Mouse (Mus musculus) CH12.LX (cell line): ENCODE data around the gene Galnt14. TPM values are rescaled to one million over a fixed set of nuclear protein-coding genes. Genes with fewer than 3 reads are reported as not detected.

Source experiments
- DNase-seq: peaks from one replicate; pipeline ENCODE4 v3.0.0-alpha.2; 2013; ENCODE audit errors: extremely low read depth
- H3K27ac ChIP-seq: 2 replicates; pipeline ENCODE4 v1.5.1; 2012; ENCODE audit warnings: low read depth, mild to moderate bottlenecking, control low read depth, moderate library complexity; ENCODE audit not compliant: insufficient read depth
- H3K27me3 ChIP-seq: replicated peaks from 2 replicates; pipeline ENCODE3; 2012; ENCODE audit warnings: inconsistent platforms
- H3K36me3 ChIP-seq, 2 experiments: replicated peaks in 1 of 2; 2 replicates each; pipeline versions ENCODE3 to v1.6.1; 2012; ENCODE audit warnings: inconsistent platforms in 1 of 2, low read length in 1 of 2, mild to moderate bottlenecking in 1 of 2, mixed read lengths in 1 of 2, moderate library complexity in 1 of 2; ENCODE audit not compliant: control insufficient read depth in 1 of 2, insufficient read depth in 1 of 2
- H3K4me1 ChIP-seq, 2 experiments: 2 replicates each; pipeline ENCODE4 v1.6.1; 2012; ENCODE audit warnings: inconsistent platforms in 1 of 2, moderate library complexity in 1 of 2; ENCODE audit not compliant: insufficient read depth in 2 of 2, control insufficient read depth in 1 of 2
- H3K4me2 ChIP-seq: 2 replicates; pipeline ENCODE4 v1.6.1; 2012; ENCODE audit warnings: low read depth, mild to moderate bottlenecking, control low read depth; ENCODE audit not compliant: poor library complexity, insufficient read depth, severe bottlenecking
- H3K4me3 ChIP-seq, 3 experiments: fragments of 150-350 bp in 1 of 3; sonication (generic) in 1 of 3; replicated peaks in 1 of 3; 2 replicates each; pipeline versions ENCODE3 to v1.5.1; 2011 to 2012; ENCODE audit warnings: low read depth in 2 of 3, low read length in 2 of 3, mild to moderate bottlenecking in 2 of 3, moderate library complexity in 2 of 3, control low read depth in 1 of 3, improper control_type of control experiment in 1 of 3, inconsistent platforms in 1 of 3, mixed read lengths in 1 of 3; ENCODE audit not compliant: poor library complexity in 1 of 3
- H3K79me2 ChIP-seq: replicated peaks from 2 replicates; pipeline ENCODE4 v1.6.1; 2012; ENCODE audit warnings: mild to moderate bottlenecking, moderate library complexity; ENCODE audit not compliant: control insufficient read depth, poor library complexity, insufficient read depth, severe bottlenecking; ENCODE audit errors: extremely low read depth
- H3K9ac ChIP-seq: 2 replicates; pipeline ENCODE4 v1.6.1; 2012; ENCODE audit warnings: low read depth, mild to moderate bottlenecking, control low read depth, moderate library complexity; ENCODE audit not compliant: insufficient read depth
- H3K9me3 ChIP-seq: replicated peaks from 2 replicates; pipeline ENCODE3; 2012; ENCODE audit warnings: low read length, inconsistent platforms, mixed read lengths
- CHD1 ChIP-seq: IDR thresholded peaks from 2 replicates; pipeline ENCODE4 v1.6.1; 2012; ENCODE audit warnings: low read depth, low read length, improper control_type of control experiment, inconsistent platforms
- CHD2 ChIP-seq: IDR thresholded peaks from 2 replicates; pipeline ENCODE4 v1.6.1; 2011; ENCODE audit warnings: low read length, improper control_type of control experiment
- E2F4 ChIP-seq: IDR thresholded peaks from 2 replicates; pipeline ENCODE4 v1.6.1; 2011; ENCODE audit warnings: low read depth, low read length, improper control_type of control experiment; ENCODE audit not compliant: insufficient replicate concordance
- ELF1 ChIP-seq: IDR thresholded peaks from 2 replicates; pipeline ENCODE4 v1.6.1; 2014; ENCODE audit warnings: low read depth, mild to moderate bottlenecking, inconsistent platforms, low read length, improper control_type of control experiment
- EP300 ChIP-seq: IDR thresholded peaks from 2 replicates; pipeline ENCODE4 v1.6.1; 2011; ENCODE audit warnings: low read length, improper control_type of control experiment
- ETS1 ChIP-seq: conservative IDR thresholded peaks from 2 replicates; pipeline ENCODE4 v1.6.1; 2012; ENCODE audit warnings: low read depth, mild to moderate bottlenecking, inconsistent platforms, low read length, improper control_type of control experiment, moderate library complexity
- IRF4 ChIP-seq: IDR thresholded peaks from 2 replicates; pipeline ENCODE4 v1.6.1; 2014; ENCODE audit warnings: low read depth, mild to moderate bottlenecking, inconsistent platforms, low read length, improper control_type of control experiment
- JUN ChIP-seq: IDR thresholded peaks from 2 replicates; pipeline ENCODE4 v1.6.1; 2011; ENCODE audit warnings: low read depth, mild to moderate bottlenecking, low read length, improper control_type of control experiment, moderate library complexity; ENCODE audit not compliant: insufficient read depth
- JUND ChIP-seq: conservative IDR thresholded peaks from 2 replicates; pipeline ENCODE4 v1.6.1; 2011; ENCODE audit warnings: low read depth, low read length, improper control_type of control experiment
- KAT2A ChIP-seq: IDR thresholded peaks from 2 replicates; pipeline ENCODE4 v1.6.1; 2012; ENCODE audit warnings: low read length, improper control_type of control experiment, inconsistent platforms; ENCODE audit not compliant: insufficient replicate concordance
- MAFK ChIP-seq: IDR thresholded peaks from 2 replicates; pipeline ENCODE4 v1.6.1; 2011; ENCODE audit warnings: low read length, improper control_type of control experiment; ENCODE audit not compliant: insufficient replicate concordance
- MAX ChIP-seq: IDR thresholded peaks from 2 replicates; pipeline ENCODE4 v1.6.1; 2011; ENCODE audit warnings: low read length, improper control_type of control experiment
- MAZ ChIP-seq: IDR thresholded peaks from 2 replicates; pipeline ENCODE4 v1.6.1; 2012; ENCODE audit warnings: low read depth, mild to moderate bottlenecking, inconsistent platforms, low read length, improper control_type of control experiment, moderate library complexity
- MEF2A ChIP-seq: IDR thresholded peaks from 2 replicates; pipeline ENCODE4 v1.6.1; 2014; ENCODE audit warnings: low read depth, mild to moderate bottlenecking, inconsistent platforms, low read length, improper control_type of control experiment, borderline replicate concordance
- MYC ChIP-seq: IDR thresholded peaks from 2 replicates; pipeline ENCODE4 v1.6.1; 2011; ENCODE audit warnings: low read depth, mild to moderate bottlenecking, improper control_type of control experiment, low read length
- NELFE ChIP-seq: IDR thresholded peaks from 2 replicates; pipeline ENCODE4 v1.6.1; 2011; ENCODE audit warnings: low read depth, low read length, improper control_type of control experiment
- NRF1 ChIP-seq: IDR thresholded peaks from 2 replicates; pipeline ENCODE4 v1.6.1; 2014; ENCODE audit warnings: low read depth, mild to moderate bottlenecking, inconsistent platforms, low read length, improper control_type of control experiment, moderate library complexity
- POLR2AphosphoS2 ChIP-seq: IDR thresholded peaks from 2 replicates; pipeline ENCODE4 v1.6.1; 2011; ENCODE audit warnings: low read depth, low read length, improper control_type of control experiment
- SIN3A ChIP-seq: IDR thresholded peaks from 2 replicates; pipeline ENCODE4 v1.6.1; 2012; ENCODE audit warnings: low read length, improper control_type of control experiment, inconsistent platforms
- TBP ChIP-seq: conservative IDR thresholded peaks from 2 replicates; pipeline ENCODE4 v1.6.1; 2011; ENCODE audit warnings: low read depth, low read length, improper control_type of control experiment
- TCF12 ChIP-seq: IDR thresholded peaks from 2 replicates; pipeline ENCODE4 v1.6.1; 2014; ENCODE audit warnings: low read depth, mild to moderate bottlenecking, inconsistent platforms, low read length, improper control_type of control experiment
- UBTF ChIP-seq: IDR thresholded peaks from 2 replicates; pipeline ENCODE4 v1.6.1; 2012; ENCODE audit warnings: low read depth, mild to moderate bottlenecking, inconsistent platforms, low read length, improper control_type of control experiment, moderate library complexity
- USF1 ChIP-seq: IDR thresholded peaks from 2 replicates; pipeline ENCODE4 v1.6.1; 2014; ENCODE audit warnings: low read depth, mild to moderate bottlenecking, inconsistent platforms, low read length, improper control_type of control experiment
- ZNF384 ChIP-seq: IDR thresholded peaks from 2 replicates; pipeline ENCODE4 v1.6.1; 2012; ENCODE audit warnings: low read depth, low read length, improper control_type of control experiment, inconsistent platforms
- dilution Hi-C: fragments of 300-500 bp; cut with MboI; formaldehyde crosslinking; loops from 2 replicates; pipeline ENCODE4 v1.14.3; 2020; ENCODE audit warnings: low sequenced_read_pairs; ENCODE audit not compliant: extremely low pct_unique_long_range_greater_than_20kb, extremely low pct_ligation_motif_present
- in situ Hi-C: fragments of 300-500 bp; cut with MboI; formaldehyde crosslinking; loops from 3 replicates; pipeline ENCODE4 v1.14.3; 2019; ENCODE audit warnings: low sequenced_read_pairs, low pct_ligation_motif_present, low pct_unique_long_range_greater_than_20kb, mixed read lengths
- polyA plus RNA-seq: library from polyadenylated mRNA; unstranded; fragments of >175 nt; gene quantifications from 2 replicates; pipeline ENCODE4 v1.2.1, GENCODE M21; 2012; ENCODE audit warnings: low read depth; ENCODE audit not compliant: insufficient read length
- total RNA-seq, 2 experiments: library from RNA; depleted of rRNA; stranded (reverse); fragments of 300-350 nt in 1 of 2; fragments of >200 nt in 1 of 2; gene quantifications; 2 replicates each; pipeline ENCODE4 v1.2.3; 2012 to 2014

Gene Galnt14
- total and polyA plus RNA-seq, 3 experiments, result 1.0 to 5.8 (median 2.4) TPM

DNA sequence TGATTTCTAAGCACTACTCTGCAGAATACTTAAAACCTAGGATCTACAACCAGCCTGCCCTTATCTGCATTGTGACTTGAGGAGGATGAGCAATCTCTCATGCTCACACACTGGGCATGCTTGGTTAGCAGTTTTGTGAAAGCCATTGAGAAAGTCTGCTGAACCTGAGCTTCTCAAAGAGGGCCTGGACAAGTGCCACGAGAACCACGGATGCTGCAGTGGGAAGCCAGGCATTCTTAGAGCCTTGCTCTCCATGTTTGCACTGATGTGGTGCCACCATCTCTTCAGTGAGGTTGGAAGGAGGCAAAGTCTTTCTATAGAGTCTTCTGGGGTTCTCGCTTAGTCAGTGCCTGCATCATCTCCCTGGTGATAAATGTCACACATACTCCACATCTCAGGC is 194.7 kb downstream of the Galnt14 start:
- TF ChIP-seq MAX, result no peak
- no peak for TF ChIP-seq ELF1
- TF ChIP-seq ZNF384, result no peak
- no peak for TF ChIP-seq KAT2A
- no peak for TF ChIP-seq JUN
- TF ChIP-seq TCF12, result no peak
- no peak for TF ChIP-seq NRF1
- TF ChIP-seq CHD2, result no peak
- no peak for TF ChIP-seq E2F4
- no peak for TF ChIP-seq POLR2AphosphoS2
- no peak for TF ChIP-seq MAZ
- TF ChIP-seq JUND, result no peak
- no peak for TF ChIP-seq USF1
- no peak for TF ChIP-seq CHD1
- TF ChIP-seq MYC, result no peak
- no peak for TF ChIP-seq SIN3A
- Histone ChIP-seq H3K4me3 (no peak overlapping the region), H3K79me2 (no peaks in the 10 kb centered on the region), H3K9me3 (no peaks in the 10 kb centered on the region), H3K4me2 (no peak overlapping the region), H3K36me3 (no peaks in the 10 kb centered on the region), H3K27ac (no peak overlapping the region), H3K27me3 (no peaks in the 10 kb centered on the region), H3K9ac (no peak overlapping the region), H3K4me1 (peaks cover 2 to 44% of the 10 kb centered on the region in 2 experiments)
- no peak for DNase-seq
- dilution Hi-C loops (no loop called here), in situ Hi-C loops (no loop called here)

DNA sequence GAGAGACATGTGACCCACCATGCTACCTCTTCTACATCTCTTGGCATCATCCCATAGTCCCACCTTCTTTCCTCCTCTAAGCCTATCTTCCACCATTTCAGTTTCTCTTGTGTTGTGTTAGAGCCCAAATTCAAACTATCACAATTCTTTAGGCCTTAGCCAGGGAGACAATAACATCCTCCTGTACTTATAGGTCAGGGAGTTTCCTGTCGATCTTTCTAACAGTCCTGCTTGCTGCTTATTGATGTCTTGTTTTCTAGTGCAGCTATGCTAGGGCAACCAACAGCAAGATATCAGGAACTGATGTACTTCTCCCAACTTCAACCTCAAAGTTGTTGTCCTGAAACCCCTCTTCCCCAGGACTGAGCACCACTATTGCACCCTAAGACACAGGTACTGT is 195.4 kb downstream of the Galnt14 start:
- Histone ChIP-seq H3K4me1 (peaks cover 2 to 44% of the 10 kb centered on the region in 2 experiments), H3K27ac (no peak overlapping the region), H3K4me2 (no peak overlapping the region), H3K79me2 (no peaks in the 10 kb centered on the region), H3K27me3 (no peaks in the 10 kb centered on the region), H3K36me3 (no peaks in the 10 kb centered on the region), H3K4me3 (no peak overlapping the region), H3K9ac (no peak overlapping the region), H3K9me3 (no peaks in the 10 kb centered on the region)
- DNase-seq, result no peak
- in situ Hi-C loops (no loop called here), dilution Hi-C loops (no loop called here)
- TF ChIP-seq NELFE, result no peak
- no peak for TF ChIP-seq MAZ
- no peak for TF ChIP-seq MAX
- no peak for TF ChIP-seq MAFK
- no peak for TF ChIP-seq EP300
- no peak for TF ChIP-seq ETS1
- no peak for TF ChIP-seq KAT2A
- no peak for TF ChIP-seq TBP
- TF ChIP-seq E2F4, result no peak
- TF ChIP-seq UBTF, result no peak
- no peak for TF ChIP-seq IRF4
- TF ChIP-seq MEF2A, result no peak
